Mouse (Mus musculus): Measurements from ENCODE around the gene Gpatch4. TPM values are rescaled to one million over a fixed set of nuclear protein-coding genes. Genes with fewer than 3 reads are reported as not detected.

Gpatch4 gene
- total and polyA plus RNA-seq, 3 experiments, result 21.6 to 128 (median 49.1) TPM

GRCm38 (mm10) chr3:88035561-88036293 is 7.2 kb upstream of the Gpatch4 start:
- H3K27ac ChIP-seq (ENCODE audit: insufficient read depth, low read depth), result no peak overlapping the region
- H3K4me2 ChIP-seq (ENCODE audit: insufficient read depth, low read depth, poor library complexity, severe bottlenecking), result no peak overlapping the region; the same call in 1 of the 2 replicates
- TF ChIP-seq TBP (conservative IDR thresholded peaks at IDR 0.05; ENCODE audit: low read depth, low read length), result 0 out of 2 replicates have a peak, but pooled peaks have one; percentile 37
- TF ChIP-seq E2F4 (IDR thresholded peaks at IDR 0.05; ENCODE audit: insufficient replicate concordance, low read depth, low read length), result no peak
- TF ChIP-seq ELF1 (IDR thresholded peaks at IDR 0.05; ENCODE audit: low read depth, low read length), result 0 out of 2 replicates have a peak, but pooled peaks have one; percentile 23
- peaks cover 8 to 18% of the 10 kb centered on the region in 2 experiments; a peak in 3 of 4 replicates for H3K4me1 ChIP-seq (ENCODE audit: control insufficient read depth in 1 of 2, insufficient read depth in 2 of 2)
- in situ Hi-C loops (cut with MboI; ENCODE audit: low pct_ligation_motif_present, low pct_unique_long_range_greater_than_20kb, low sequenced_read_pairs), result no loop called here
- H3K4me3 ChIP-seq (replicated peaks in 1 of 3; ENCODE audit: low read depth in 2 of 3, low read length in 2 of 3, poor library complexity in 1 of 3), result no peak overlapping the region
- dilution Hi-C loops (cut with MboI; ENCODE audit: extremely low pct_ligation_motif_present, extremely low pct_unique_long_range_greater_than_20kb, low sequenced_read_pairs), result no loop called here
- no peaks in the 10 kb centered on the region for H3K36me3 ChIP-seq (replicated peaks in 1 of 2; ENCODE audit: control insufficient read depth in 1 of 2, insufficient read depth in 1 of 2, low read length in 1 of 2)
- no peaks in the 10 kb centered on the region for H3K79me2 ChIP-seq (replicated peaks; ENCODE audit: control insufficient read depth, extremely low read depth, insufficient read depth, poor library complexity, severe bottlenecking)
- DNase-seq (ENCODE audit: extremely low read depth), result peak; percentile 52
- H3K9ac ChIP-seq (ENCODE audit: insufficient read depth, low read depth), result no peak overlapping the region
- peaks cover 4% of the 10 kb centered on the region for H3K9me3 ChIP-seq (replicated peaks; ENCODE audit: low read length)
- peaks cover 42% of the 10 kb centered on the region for H3K27me3 ChIP-seq (replicated peaks)

GRCm38 (mm10) chr3:88049532-88049931 is 6.6 kb downstream of the Gpatch4 start:
- in situ Hi-C loops (cut with MboI; ENCODE audit: low pct_ligation_motif_present, low pct_unique_long_range_greater_than_20kb, low sequenced_read_pairs), result no loop called here
- H3K4me1 ChIP-seq (ENCODE audit: control insufficient read depth in 1 of 2, insufficient read depth in 2 of 2), result peaks cover 3 to 10% of the 10 kb centered on the region in 2 experiments; a peak in 2 of 4 replicates
- no peak overlapping the region for H3K4me3 ChIP-seq (replicated peaks in 1 of 3; ENCODE audit: low read depth in 2 of 3, low read length in 2 of 3, poor library complexity in 1 of 3)
- no peak overlapping the region for H3K27ac ChIP-seq (ENCODE audit: insufficient read depth, low read depth)
- H3K4me2 ChIP-seq (ENCODE audit: insufficient read depth, low read depth, poor library complexity, severe bottlenecking), result no peak overlapping the region
- TF ChIP-seq USF2 (conservative IDR thresholded peaks at IDR 0.05; ENCODE audit: low read depth, low read length) (no peak), SMC3 (IDR thresholded peaks at IDR 0.05; ENCODE audit: low read depth, low read length) (no peak), EP300 (IDR thresholded peaks at IDR 0.05; ENCODE audit: low read length) (no peak), ELF1 (IDR thresholded peaks at IDR 0.05; ENCODE audit: low read depth, low read length) (no peak), NRF1 (IDR thresholded peaks at IDR 0.05; ENCODE audit: low read depth, low read length) (no peak), TBP (conservative IDR thresholded peaks at IDR 0.05; ENCODE audit: low read depth, low read length) (no peak), POLR2A (IDR thresholded peaks at IDR 0.05; ENCODE audit: low read depth, low read length) (no peak), POLR2AphosphoS2 (IDR thresholded peaks at IDR 0.05; ENCODE audit: low read depth, low read length) (no peak), E2F4 (IDR thresholded peaks at IDR 0.05; ENCODE audit: insufficient replicate concordance, low read depth, low read length) (no peak), MAZ (IDR thresholded peaks at IDR 0.05; ENCODE audit: low read depth, low read length) (no peak)
- H3K9ac ChIP-seq (ENCODE audit: insufficient read depth, low read depth), result no peak overlapping the region
- no peaks in the 10 kb centered on the region for H3K9me3 ChIP-seq (replicated peaks; ENCODE audit: low read length)
- peaks cover 54% of the 10 kb centered on the region for H3K79me2 ChIP-seq (replicated peaks; ENCODE audit: control insufficient read depth, extremely low read depth, insufficient read depth, poor library complexity, severe bottlenecking)
- dilution Hi-C loops (cut with MboI; ENCODE audit: extremely low pct_ligation_motif_present, extremely low pct_unique_long_range_greater_than_20kb, low sequenced_read_pairs), result no loop called here
- peaks cover 59 to 90% of the 10 kb centered on the region in 2 experiments for H3K36me3 ChIP-seq (replicated peaks in 1 of 2; ENCODE audit: control insufficient read depth in 1 of 2, insufficient read depth in 1 of 2, low read length in 1 of 2)
- DNase-seq (ENCODE audit: extremely low read depth), result no peak
- no peaks in the 10 kb centered on the region for H3K27me3 ChIP-seq (replicated peaks)

GRCm38 (mm10) chr3:88057030-88057429 is 14.1 kb downstream of the Gpatch4 start:
- dilution Hi-C loops (cut with MboI; ENCODE audit: extremely low pct_ligation_motif_present, extremely low pct_unique_long_range_greater_than_20kb, low sequenced_read_pairs) (no loop called here), in situ Hi-C loops (cut with MboI; ENCODE audit: low pct_ligation_motif_present, low pct_unique_long_range_greater_than_20kb, low sequenced_read_pairs) (no loop called here)
- Histone ChIP-seq H3K4me3 (replicated peaks in 1 of 3; ENCODE audit: low read depth in 2 of 3, low read length in 2 of 3, poor library complexity in 1 of 3) (peak overlapping the region in 1 of 3 experiments; percentile 7), H3K9me3 (replicated peaks; ENCODE audit: low read length) (no peaks in the 10 kb centered on the region), H3K4me2 (ENCODE audit: insufficient read depth, low read depth, poor library complexity, severe bottlenecking) (peak overlapping the region; percentile 58), H3K4me1 (ENCODE audit: control insufficient read depth in 1 of 2, insufficient read depth in 2 of 2) (peaks cover 4 to 20% of the 10 kb centered on the region in 2 experiments), H3K27me3 (replicated peaks) (peaks cover 5% of the 10 kb centered on the region), H3K79me2 (replicated peaks; ENCODE audit: control insufficient read depth, extremely low read depth, insufficient read depth, poor library complexity, severe bottlenecking) (no peaks in the 10 kb centered on the region), H3K27ac (ENCODE audit: insufficient read depth, low read depth) (no peak overlapping the region), H3K9ac (ENCODE audit: insufficient read depth, low read depth) (no peak overlapping the region; the same call in 1 of the 2 replicates), H3K36me3 (replicated peaks in 1 of 2; ENCODE audit: control insufficient read depth in 1 of 2, insufficient read depth in 1 of 2, low read length in 1 of 2) (peaks cover 42 to 52% of the 10 kb centered on the region in 2 experiments)
- TF ChIP-seq USF2 (conservative IDR thresholded peaks at IDR 0.05; ENCODE audit: low read depth, low read length) (no peak), TBP (conservative IDR thresholded peaks at IDR 0.05; ENCODE audit: low read depth, low read length) (no peak), POLR2AphosphoS2 (IDR thresholded peaks at IDR 0.05; ENCODE audit: low read depth, low read length) (0 out of 2 replicates have a peak, but pooled peaks have one; percentile 1)
- no peak for DNase-seq (ENCODE audit: extremely low read depth)
